Mouse (Mus musculus) heart, postnatal 0 days (tissue): ENCODE data around the gene Alk. TPM values are rescaled to one million over a fixed set of nuclear protein-coding genes. Genes with fewer than 3 reads are reported as not detected.

Experiments used
- ATAC-seq: fragments of 200-750 bp; cut with Nextera tagmentation; 2 replicates; pipeline ENCODE4 v1.8.0; 2017; ENCODE audit warnings: low read depth, moderate number of reproducible peaks, moderate library complexity; ENCODE audit not compliant: insufficient read depth
- DNase-seq: peaks from one replicate; pipeline ENCODE4 v3.0.0-alpha.2; 2016; ENCODE audit warnings: low spot score
- H3K27ac ChIP-seq: fragments of 300-500 bp; sonication (generic); 2 replicates; pipeline ENCODE4 v1.5.1; 2014; ENCODE audit warnings: low read depth, mild to moderate bottlenecking
- H3K27me3 ChIP-seq: fragments of 300-500 bp; sonication (generic); 2 replicates; pipeline ENCODE4 v1.6.1; 2014; ENCODE audit warnings: low read length, mixed read lengths; ENCODE audit not compliant: control insufficient read depth, insufficient read depth
- H3K36me3 ChIP-seq: fragments of 300-500 bp; sonication (generic); replicated peaks from 2 replicates; pipeline ENCODE4 v1.6.1; 2014; ENCODE audit warnings: low read length, mixed read lengths; ENCODE audit not compliant: control insufficient read depth, insufficient read depth
- H3K4me1 ChIP-seq: fragments of 300-500 bp; sonication (generic); 2 replicates; pipeline ENCODE4 v1.6.1; 2014; ENCODE audit warnings: antibody characterized with exemption; ENCODE audit not compliant: control insufficient read depth, insufficient read depth
- H3K4me2 ChIP-seq: fragments of 300-500 bp; sonication (generic); 2 replicates; pipeline ENCODE4 v1.6.1; 2014; ENCODE audit warnings: low read depth, mild to moderate bottlenecking, low read length, moderate library complexity
- H3K4me3 ChIP-seq: fragments of 300-500 bp; sonication (generic); 2 replicates; pipeline ENCODE4 v1.5.1; 2014; ENCODE audit warnings: low read depth, low read length
- H3K9ac ChIP-seq: fragments of 300-500 bp; sonication (generic); replicated peaks from 2 replicates; pipeline ENCODE4 v1.6.1; 2014; ENCODE audit warnings: low read depth, low read length, mixed read lengths
- H3K9me3 ChIP-seq: fragments of 300-500 bp; sonication (generic); replicated peaks from 2 replicates; pipeline ENCODE4 v1.6.1; 2016; ENCODE audit warnings: low read length; ENCODE audit not compliant: control insufficient read depth
- CTCF ChIP-seq: IDR thresholded peaks from 2 replicates; pipeline ENCODE4 v1.5.1; 2016; ENCODE audit warnings: antibody characterized with exemption, control low read depth, low read depth
- EP300 ChIP-seq: IDR thresholded peaks from 2 replicates; pipeline ENCODE4 v1.6.1; 2016; ENCODE audit warnings: antibody characterized with exemption, low read depth
- WGBS: fragments of 180-500 bp; shearing (Covaris S2); extraction: QIAGEN DNeasy Blood & Tissue Kit; methylation state at CpG from one replicate; pipeline ENCODE4 v1.1.7; 2014; 5-methylcytosine and 5-hydroxymethylcytosine counted together
- polyA plus RNA-seq: library from polyadenylated mRNA; unstranded; fragments of >200 nt; fragmentation: Nextera tagmentation; extraction: Ambion mirVana; gene quantifications from 2 replicates; pipeline ENCODE4 v1.2.1, GENCODE M21; 2015
- total RNA-seq: library from RNA; depleted of rRNA; stranded (reverse); fragments of >200 nt; gene quantifications from 2 replicates; pipeline ENCODE4 v1.2.3, GENCODE M21; 2014; ENCODE audit warnings: low replicate concordance

The Alk gene
- total and polyA plus RNA-seq, 2 experiments from 2014 or later, result 0.04 TPM; not detected in 1

- TF ChIP-seq EP300 (no peak), CTCF (no peak)
- H3K9ac ChIP-seq, result no peak overlapping the region
- no peaks in the 10 kb centered on the region for H3K27me3 ChIP-seq
- no peaks in the 10 kb centered on the region for H3K9me3 ChIP-seq
- H3K4me3 ChIP-seq, result no peak overlapping the region
- no peaks in the 10 kb centered on the region for H3K36me3 ChIP-seq
- H3K4me2 ChIP-seq, result no peak overlapping the region
- H3K27ac ChIP-seq, result no peak overlapping the region
- ATAC-seq (no peak), DNase-seq (no peak)
- H3K4me1 ChIP-seq, result no peaks in the 10 kb centered on the region
- 65% methylated on average over 5 of the region's 5 CpGs for WGBS
These were observed 436.3 kb downstream of the Alk start for GRCm38 (mm10) chr17:72168152-72168551.

DNA sequence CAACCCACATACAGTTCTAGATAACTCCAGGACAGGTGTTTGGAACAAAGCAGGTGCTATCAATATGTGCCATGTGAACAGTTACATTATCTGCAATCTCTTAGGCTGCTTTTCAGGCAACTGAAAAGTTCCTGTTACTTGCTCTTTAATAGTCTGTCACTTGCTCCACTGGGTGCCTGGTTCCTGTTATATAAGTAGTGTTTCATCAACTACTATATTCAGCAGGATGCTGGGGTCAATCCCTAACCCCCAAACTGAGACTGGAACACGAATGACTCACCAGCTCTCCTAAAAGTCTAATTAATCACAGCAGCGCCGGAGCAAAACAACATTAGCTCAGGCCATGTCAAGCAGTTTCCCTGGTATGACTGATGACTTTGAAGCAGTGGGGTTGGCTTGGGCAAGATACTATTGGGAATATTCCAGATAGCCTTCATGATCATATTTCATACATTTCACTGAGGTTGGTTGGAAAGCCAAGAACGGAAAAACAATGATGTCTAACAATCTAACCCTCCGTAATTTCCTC is 445.5 kb downstream of the Alk start:
- no peaks in the 10 kb centered on the region for H3K4me1 ChIP-seq
- TF ChIP-seq CTCF (no peak), EP300 (no peak)
- no peaks in the 10 kb centered on the region for H3K9me3 ChIP-seq
- H3K27me3 ChIP-seq, result no peaks in the 10 kb centered on the region
- H3K9ac ChIP-seq, result no peak overlapping the region
- no peak for DNase-seq
- no peaks in the 10 kb centered on the region for H3K36me3 ChIP-seq
- ATAC-seq, result no peak
- H3K4me2 ChIP-seq, result no peak overlapping the region
- no peak overlapping the region for H3K27ac ChIP-seq
- no peak overlapping the region for H3K4me3 ChIP-seq
- 56% methylated on average over 5 of the region's 5 CpGs for whole genome bisulfite sequencing

- 69% methylated on average over 10 of the region's 10 CpGs for WGBS
These were observed 446.4 kb downstream of the Alk start for GRCm38 (mm10) chr17:72157830-72158629.

GRCm38 (mm10) chr17:72153038-72153437 is 451.4 kb downstream of the Alk start:
- H3K4me2 ChIP-seq, result no peak overlapping the region
- no peaks in the 10 kb centered on the region for H3K27me3 ChIP-seq
- no peaks in the 10 kb centered on the region for H3K36me3 ChIP-seq
- no peak overlapping the region for H3K9ac ChIP-seq
- DNase-seq, result no peak
- H3K4me3 ChIP-seq, result no peak overlapping the region
- TF ChIP-seq CTCF (no peak), EP300 (no peak)
- H3K4me1 ChIP-seq, result no peaks in the 10 kb centered on the region
- no peak for ATAC-seq
- no peak overlapping the region for H3K27ac ChIP-seq
- H3K9me3 ChIP-seq, result no peaks in the 10 kb centered on the region
- WGBS, result 71% methylated on average over 3 of the region's 3 CpGs

More at GRCm38 (mm10) chr17:72157830-72158629, 446.4 kb downstream of the Alk start:
- no peaks in the 10 kb centered on the region for H3K36me3 ChIP-seq
- TF ChIP-seq EP300, result no peak
- H3K9ac ChIP-seq, result no peak overlapping the region
- H3K27ac ChIP-seq, result no peak overlapping the region
- H3K4me1 ChIP-seq, result no peaks in the 10 kb centered on the region
- no peaks in the 10 kb centered on the region for H3K27me3 ChIP-seq
- no peak for DNase-seq
- no peak overlapping the region for H3K4me2 ChIP-seq
- no peaks in the 10 kb centered on the region for H3K9me3 ChIP-seq
- no peak overlapping the region for H3K4me3 ChIP-seq
- no peak for ATAC-seq

DNA sequence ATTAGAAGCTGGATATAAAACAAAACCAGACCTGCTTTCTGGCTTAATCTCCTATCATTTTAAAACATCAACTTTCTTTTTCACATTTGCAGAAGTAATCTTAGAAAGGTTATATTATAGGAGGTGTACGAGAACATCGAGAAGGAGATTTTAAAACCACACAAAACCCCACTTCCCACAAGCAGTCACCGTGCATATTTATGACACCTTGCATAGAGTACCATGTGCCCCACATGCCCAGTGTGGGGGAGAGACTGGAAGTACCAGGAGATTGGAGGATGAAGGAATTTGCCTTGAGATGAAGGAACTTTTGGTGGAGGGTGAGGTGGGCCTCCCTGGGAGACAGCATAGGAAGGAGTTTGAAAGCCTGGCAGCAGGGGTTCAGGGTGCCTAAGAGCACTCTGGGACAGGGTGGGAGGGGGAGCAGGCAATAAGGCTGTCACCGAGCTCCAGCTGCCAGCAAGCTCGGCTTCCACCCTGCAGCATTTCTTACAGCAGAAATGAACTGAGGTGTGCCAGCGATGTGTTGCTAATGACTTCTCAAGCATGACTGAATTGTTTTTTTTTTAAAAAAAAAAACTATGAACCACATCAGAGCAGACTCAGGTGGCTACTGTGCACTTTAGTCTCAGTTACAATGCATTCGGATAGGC is 459.4 kb downstream of the Alk start:
- DNase-seq (no peak), ATAC-seq (no peak)
- Histone ChIP-seq H3K4me3 (no peak overlapping the region), H3K4me2 (no peak overlapping the region), H3K27me3 (no peaks in the 10 kb centered on the region), H3K36me3 (no peaks in the 10 kb centered on the region), H3K9me3 (no peaks in the 10 kb centered on the region), H3K9ac (no peak overlapping the region), H3K27ac (no peak overlapping the region), H3K4me1 (no peaks in the 10 kb centered on the region)
- WGBS, result 64% methylated on average over 7 of the region's 7 CpGs
- no peak for TF ChIP-seq CTCF
- no peak for TF ChIP-seq EP300
